Mouse (Mus musculus): ENCODE data around the gene Ankrd17. TPM values are rescaled to one million over a fixed set of nuclear protein-coding genes. Genes with fewer than 3 reads are reported as not detected.

The Ankrd17 gene
- polyA plus RNA-seq, 1 experiment: 0.48 TPM

DNA sequence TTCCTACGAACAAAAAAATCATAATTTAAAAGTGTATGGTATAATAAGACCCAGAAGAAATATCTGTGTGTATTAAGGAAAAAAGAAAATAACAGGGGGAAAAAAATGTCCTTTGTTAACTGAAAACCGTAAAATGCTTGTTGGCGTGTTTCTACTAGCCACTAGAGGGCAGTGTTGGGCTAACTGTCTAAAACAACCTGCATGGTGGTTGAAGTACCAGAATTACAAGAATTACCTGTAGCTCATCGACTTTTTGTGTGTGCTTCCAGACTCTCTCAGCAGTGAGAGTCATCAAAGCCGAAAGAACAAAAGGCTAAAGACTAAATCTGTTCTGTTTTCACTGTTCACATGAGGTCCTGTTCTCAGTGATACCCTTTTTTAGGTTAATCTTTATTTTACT is 163.2 kb downstream of the Ankrd17 start:
- TF ChIP-seq GATA1 (IDR thresholded peaks at IDR 0.05; ENCODE audit: low read length): no peak
- TF ChIP-seq TAL1 (IDR thresholded peaks at IDR 0.05; ENCODE audit: low read length): no peak
- no peaks in the 10 kb centered on the region for H3K36me3 ChIP-seq (ENCODE audit: control insufficient read depth)

DNA sequence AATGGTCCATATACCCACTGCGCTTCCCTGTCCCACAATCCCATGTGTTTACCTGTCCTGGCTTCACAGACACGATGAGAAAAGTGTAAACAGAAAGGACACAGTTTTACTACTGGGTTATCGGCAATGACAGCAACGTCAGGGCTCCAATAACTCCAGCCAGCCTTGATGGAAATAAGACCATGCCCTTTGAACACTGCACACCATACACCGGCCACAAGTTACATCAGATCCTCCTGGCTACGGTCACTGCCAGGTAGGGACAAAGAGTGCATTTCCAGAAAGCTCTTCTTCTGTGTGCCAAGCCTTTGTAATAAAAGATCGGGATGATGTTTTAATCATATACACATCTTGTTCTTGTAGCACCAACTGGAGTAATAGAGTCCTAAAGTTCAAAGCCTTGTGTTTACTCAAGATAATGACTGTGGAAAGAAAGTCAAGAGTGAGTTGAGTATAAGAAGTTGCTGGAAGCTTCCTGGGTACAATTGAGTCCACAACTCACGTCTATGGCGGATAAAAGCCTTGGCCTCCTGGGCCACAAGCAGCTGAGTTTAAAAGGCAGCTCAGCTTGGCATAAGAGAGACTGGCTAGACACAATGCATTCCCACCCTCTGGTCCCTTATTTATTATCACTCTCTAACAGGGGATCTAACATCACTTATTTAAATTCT is 163.8 kb downstream of the Ankrd17 start:
- TF ChIP-seq GATA1 (IDR thresholded peaks at IDR 0.05; ENCODE audit: low read length) (no peak), TAL1 (IDR thresholded peaks at IDR 0.05; ENCODE audit: low read length) (no peak)
- Histone ChIP-seq H3K36me3 (ENCODE audit: control insufficient read depth) (no peaks in the 10 kb centered on the region), H3K27me3 (ENCODE audit: control insufficient read depth) (no peaks in the 10 kb centered on the region; the same call in 1 of the 2 replicates), H3K4me1 (ENCODE audit: control insufficient read depth) (no peaks in the 10 kb centered on the region), H3K4me3 (replicated peaks) (no peak overlapping the region), H3K9me3 (ENCODE audit: control insufficient read depth, low read length) (no peaks in the 10 kb centered on the region)

More for the DNA sequence above, 163.2 kb downstream of the Ankrd17 start:
- Histone ChIP-seq H3K9me3 (ENCODE audit: control insufficient read depth, low read length) (no peaks in the 10 kb centered on the region), H3K27me3 (ENCODE audit: control insufficient read depth) (no peaks in the 10 kb centered on the region; the same call in 1 of the 2 replicates), H3K4me3 (replicated peaks) (no peak overlapping the region), H3K4me1 (ENCODE audit: control insufficient read depth) (no peaks in the 10 kb centered on the region)

DNA sequence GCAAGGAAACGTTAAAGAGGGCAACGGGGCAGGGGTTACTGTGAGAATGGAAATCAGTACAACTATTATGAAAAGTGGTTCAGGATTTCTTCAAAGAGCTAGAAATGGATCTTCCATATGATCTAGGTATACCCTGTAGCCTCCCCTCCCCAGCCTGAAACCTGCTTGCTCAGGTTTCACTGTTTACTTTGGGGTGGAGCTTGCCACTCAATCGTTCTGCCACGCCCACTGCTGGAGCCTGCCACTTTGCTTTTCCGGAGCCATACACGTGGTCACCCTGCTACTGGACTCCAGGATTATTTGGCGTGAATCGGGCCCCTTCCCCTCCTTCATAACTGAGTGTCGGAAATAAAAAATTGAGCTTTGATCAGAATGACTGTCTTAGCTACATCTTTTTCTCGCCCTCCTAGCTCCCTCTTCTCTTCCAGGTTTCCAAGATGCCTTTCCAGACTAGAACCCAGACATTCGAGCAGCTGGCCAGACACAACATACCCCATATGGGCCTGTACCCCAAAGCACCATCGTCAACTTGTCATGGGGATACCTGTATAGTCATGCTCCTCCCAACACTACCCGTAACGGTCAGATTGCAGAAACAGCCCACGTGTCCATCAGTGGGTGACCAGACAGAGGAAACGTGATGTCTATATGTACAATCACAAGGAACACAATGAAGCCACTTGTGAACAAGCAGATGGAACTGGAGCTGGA is 166.3 kb downstream of the Ankrd17 start:
- Histone ChIP-seq H3K36me3 (ENCODE audit: control insufficient read depth) (no peaks in the 10 kb centered on the region), H3K27me3 (ENCODE audit: control insufficient read depth) (no peaks in the 10 kb centered on the region; the same call in 1 of the 2 replicates), H3K4me1 (ENCODE audit: control insufficient read depth) (no peaks in the 10 kb centered on the region), H3K4me3 (replicated peaks) (no peak overlapping the region), H3K9me3 (ENCODE audit: control insufficient read depth, low read length) (no peaks in the 10 kb centered on the region)
- TF ChIP-seq GATA1 (IDR thresholded peaks at IDR 0.05; ENCODE audit: low read length) (no peak), TAL1 (IDR thresholded peaks at IDR 0.05; ENCODE audit: low read length) (no peak)

DNA sequence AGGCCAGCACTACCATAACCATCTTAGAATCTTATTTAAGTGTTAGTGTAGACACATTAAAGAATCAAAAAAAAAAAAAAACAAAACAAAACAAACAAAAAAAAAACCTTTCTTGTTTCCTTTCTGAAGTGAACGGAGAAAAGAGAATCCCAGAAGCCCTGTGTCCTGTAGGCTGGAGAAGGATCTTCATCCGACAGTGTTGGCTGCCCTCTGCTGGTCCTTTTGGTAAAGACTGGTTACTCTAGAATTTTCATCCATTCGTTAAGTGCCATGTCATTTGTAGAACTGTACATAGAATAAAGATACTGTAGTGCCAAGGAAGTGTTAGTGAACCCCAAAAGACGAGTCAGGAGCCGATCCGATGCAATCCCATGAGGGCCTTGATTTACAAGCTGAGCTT is 171.5 kb downstream of the Ankrd17 start:
- no peaks in the 10 kb centered on the region for H3K9me3 ChIP-seq (ENCODE audit: control insufficient read depth, low read length)
- TF ChIP-seq GATA1 (IDR thresholded peaks at IDR 0.05; ENCODE audit: low read length) (no peak), TAL1 (IDR thresholded peaks at IDR 0.05; ENCODE audit: low read length) (no peak)

DNA sequence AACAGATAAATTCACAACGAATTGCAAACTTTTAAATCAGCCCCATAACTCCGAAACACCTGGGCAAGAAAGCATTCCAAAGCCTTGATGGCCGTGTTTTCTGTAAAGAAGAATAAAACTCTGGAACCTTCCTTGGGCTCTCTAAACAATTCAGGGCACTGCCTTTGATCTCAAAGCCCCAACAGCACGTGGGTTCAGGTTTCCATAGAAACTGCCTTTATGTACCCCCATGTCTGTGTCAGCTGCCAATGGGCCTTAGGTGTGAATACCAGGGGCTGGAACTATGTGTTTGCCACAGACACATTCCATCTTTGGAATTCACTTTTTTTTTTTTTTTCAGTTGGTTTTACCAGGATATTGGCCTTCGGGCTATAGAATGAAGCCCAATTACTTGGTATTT is 183.6 kb downstream of the Ankrd17 start:
- Histone ChIP-seq H3K9me3 (ENCODE audit: control insufficient read depth, low read length) (no peaks in the 10 kb centered on the region), H3K4me1 (ENCODE audit: control insufficient read depth) (no peaks in the 10 kb centered on the region), H3K4me3 (replicated peaks) (no peak overlapping the region), H3K27me3 (ENCODE audit: control insufficient read depth) (no peaks in the 10 kb centered on the region), H3K36me3 (ENCODE audit: control insufficient read depth) (no peaks in the 10 kb centered on the region)
- TF ChIP-seq TAL1 (IDR thresholded peaks at IDR 0.05; ENCODE audit: low read length) (no peak), GATA1 (IDR thresholded peaks at IDR 0.05; ENCODE audit: low read length) (no peak)

More for the DNA sequence above, 171.5 kb downstream of the Ankrd17 start:
- no peaks in the 10 kb centered on the region for H3K27me3 ChIP-seq (ENCODE audit: control insufficient read depth)
- no peaks in the 10 kb centered on the region for H3K36me3 ChIP-seq (ENCODE audit: control insufficient read depth)
- no peaks in the 10 kb centered on the region for H3K4me1 ChIP-seq (ENCODE audit: control insufficient read depth)
- H3K4me3 ChIP-seq (replicated peaks): no peak overlapping the region

DNA sequence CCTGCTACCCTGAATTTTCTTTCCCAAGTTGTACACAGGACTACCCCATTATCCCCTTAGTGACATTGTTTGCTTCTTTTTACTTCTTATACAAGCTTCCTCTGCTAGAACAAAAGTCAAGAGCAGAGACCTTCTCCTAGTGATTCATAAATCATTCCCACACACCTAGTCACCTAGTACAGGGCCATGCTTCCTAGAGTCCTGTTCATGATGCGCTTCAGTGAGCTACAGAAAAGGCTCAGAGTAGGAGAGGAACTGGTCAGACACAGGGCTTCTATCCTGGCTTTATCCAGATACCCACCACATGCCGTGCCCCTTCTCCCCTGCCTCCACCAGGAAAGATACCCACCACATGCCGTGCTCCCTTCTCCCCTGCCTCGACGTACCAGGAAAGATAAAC is 187.3 kb downstream of the Ankrd17 start:
- Histone ChIP-seq H3K36me3 (ENCODE audit: control insufficient read depth) (no peaks in the 10 kb centered on the region), H3K9me3 (ENCODE audit: control insufficient read depth, low read length) (no peaks in the 10 kb centered on the region), H3K27me3 (ENCODE audit: control insufficient read depth) (no peaks in the 10 kb centered on the region), H3K4me1 (ENCODE audit: control insufficient read depth) (no peaks in the 10 kb centered on the region), H3K4me3 (replicated peaks) (no peak overlapping the region)
- TF ChIP-seq TAL1 (IDR thresholded peaks at IDR 0.05; ENCODE audit: low read length) (no peak), GATA1 (IDR thresholded peaks at IDR 0.05; ENCODE audit: low read length) (no peak)

DNA sequence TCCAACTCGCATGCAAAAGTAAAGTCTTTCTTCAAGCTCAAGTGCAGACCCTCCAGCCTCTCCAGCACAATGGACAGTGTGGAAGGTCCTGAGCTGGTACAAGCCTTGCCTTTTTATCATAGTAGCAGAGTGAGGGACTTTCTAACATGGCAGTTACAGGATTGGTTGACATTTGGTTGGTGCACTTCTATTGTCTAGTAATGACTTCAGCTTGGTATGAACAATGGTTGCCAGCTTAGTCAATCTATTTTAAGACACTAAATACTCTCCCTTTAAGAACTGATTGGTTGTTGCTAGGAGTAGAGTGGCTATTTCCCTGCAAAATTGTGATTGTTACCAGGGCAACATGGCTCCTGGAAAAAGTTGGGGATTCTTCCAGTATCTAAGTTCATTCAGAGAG is 188.3 kb downstream of the Ankrd17 start:
- H3K4me3 ChIP-seq (replicated peaks): no peak overlapping the region
- H3K36me3 ChIP-seq (ENCODE audit: control insufficient read depth): no peaks in the 10 kb centered on the region
- no peak for TF ChIP-seq TAL1 (IDR thresholded peaks at IDR 0.05; ENCODE audit: low read length)
- TF ChIP-seq GATA1 (IDR thresholded peaks at IDR 0.05; ENCODE audit: low read length): no peak
- H3K9me3 ChIP-seq (ENCODE audit: control insufficient read depth, low read length): no peaks in the 10 kb centered on the region
- H3K27me3 ChIP-seq (ENCODE audit: control insufficient read depth): no peaks in the 10 kb centered on the region
- no peaks in the 10 kb centered on the region for H3K4me1 ChIP-seq (ENCODE audit: control insufficient read depth)

Other genes starting within 250 kb of the Ankrd17 start
- 2.6 TPM in 2 replicates for gene Cox18, start 142.6 kb downstream of the Ankrd17 start, polyA plus RNA-seq (2012)
- 0.06 TPM in 1 of 2 replicates, not detected in the other for gene Gm9958, start 627 bp upstream of the Ankrd17 start, polyA plus RNA-seq (2012)
- gene Alb, start 94.3 kb upstream of the Ankrd17 start, polyA plus RNA-seq (2012): 0.52 and 0.75 TPM in 2 replicates
- gene Afp, start 124.2 kb upstream of the Ankrd17 start, polyA plus RNA-seq (2012): 1.9 TPM in 2 replicates
- gene Afm, start 152.4 kb upstream of the Ankrd17 start, polyA plus RNA-seq (2012): not detected in 2 replicates
- not detected in 2 replicates for gene 5830473C10Rik, start 194.5 kb upstream of the Ankrd17 start, polyA plus RNA-seq (2012)

Measured in erythroblast, embryonic 14.5 days (primary cell).